Mouse (Mus musculus) spleen, adult 2 months (tissue): ENCODE measurements at regions not wholly inside any gene's neighbourhood (a gene's known extent, or its start where the extent isn't known, plus 50 kb on each side); places are given as distances from the start of the nearest gene placed in this dataset.

Experiments
- DNase-seq, 2 experiments: peaks; one replicate each; pipeline versions ENCODE4 v3.0.0 to v3.0.0-alpha.2; 2012 to 2021; ENCODE audit warnings: low spot score in 2 of 2, low read depth in 1 of 2
- H3K27ac ChIP-seq: fragments of 200-500 bp; 2 replicates; pipeline ENCODE4 v1.5.1; 2012; ENCODE audit warnings: low read length, inconsistent platforms; ENCODE audit not compliant: insufficient read depth
- H3K27me3 ChIP-seq: fragments of 200-500 bp; 2 replicates; pipeline ENCODE4 v1.6.1; 2012; ENCODE audit warnings: mild to moderate bottlenecking, moderate library complexity, low read length, inconsistent platforms; ENCODE audit not compliant: control insufficient read depth, insufficient read depth
- H3K36me3 ChIP-seq: fragments of 200-500 bp; 2 replicates; pipeline ENCODE4 v1.6.1; 2012; ENCODE audit warnings: mild to moderate bottlenecking, low read length, inconsistent platforms; ENCODE audit not compliant: control insufficient read depth, insufficient read depth
- H3K4me1 ChIP-seq: fragments of 200-500 bp; 2 replicates; pipeline ENCODE4 v1.6.1; 2011; ENCODE audit warnings: inconsistent platforms; ENCODE audit not compliant: control insufficient read depth, insufficient read depth, insufficient read length
- H3K4me3 ChIP-seq: fragments of 200-500 bp; 2 replicates; pipeline ENCODE4 v1.5.1; 2011; ENCODE audit warnings: mild to moderate bottlenecking, inconsistent platforms; ENCODE audit not compliant: insufficient read depth, insufficient read length; ENCODE audit errors: extremely low read depth
- CTCF ChIP-seq: fragments of 200-500 bp; IDR thresholded peaks from 2 replicates; pipeline ENCODE4 v1.5.1; 2011; ENCODE audit warnings: mild to moderate bottlenecking, inconsistent platforms; ENCODE audit not compliant: insufficient read depth, insufficient read length, insufficient replicate concordance; ENCODE audit errors: extremely low read depth
- POLR2A ChIP-seq: fragments of 200-500 bp; IDR thresholded peaks from 2 replicates; pipeline ENCODE4 v1.6.1; 2011; ENCODE audit warnings: low read depth, low read length, inconsistent platforms
- WGBS: fragments of 180-500 bp; shearing (Covaris S2); methylation state at CpG from one replicate; pipeline ENCODE4 v1.1.7; 2018; 5-methylcytosine and 5-hydroxymethylcytosine counted together

DNA sequence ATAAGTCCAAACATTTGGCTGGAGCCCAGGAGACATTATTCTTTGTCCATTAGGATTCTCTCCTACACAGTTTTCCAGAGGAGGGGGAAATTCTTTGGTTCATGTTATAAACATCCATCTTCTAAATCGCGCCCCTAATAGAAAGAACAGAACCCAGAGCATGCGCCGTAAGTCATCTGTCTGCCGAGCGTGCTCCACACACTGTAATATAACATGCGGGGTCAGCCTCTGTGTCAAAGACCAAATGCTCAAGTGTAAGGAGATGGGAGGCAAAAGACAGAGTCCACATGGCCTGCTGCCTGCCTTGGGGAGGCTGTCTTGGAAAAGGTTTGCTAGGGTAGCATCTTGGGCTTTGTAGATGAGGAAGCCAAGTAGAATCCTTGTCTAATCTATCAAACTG is 90.0 kb upstream of the Rmdn2 start:
- Histone ChIP-seq H3K27me3 (no peaks in the 10 kb centered on the region), H3K27ac (no peak overlapping the region), H3K36me3 (no peaks in the 10 kb centered on the region), H3K4me1 (no peaks in the 10 kb centered on the region), H3K4me3 (no peak overlapping the region)
- TF ChIP-seq CTCF (no peak), POLR2A (no peak)
- DNase-seq: no peak
- 90% methylated on average over 7 of the region's 7 CpGs for WGBS

DNA sequence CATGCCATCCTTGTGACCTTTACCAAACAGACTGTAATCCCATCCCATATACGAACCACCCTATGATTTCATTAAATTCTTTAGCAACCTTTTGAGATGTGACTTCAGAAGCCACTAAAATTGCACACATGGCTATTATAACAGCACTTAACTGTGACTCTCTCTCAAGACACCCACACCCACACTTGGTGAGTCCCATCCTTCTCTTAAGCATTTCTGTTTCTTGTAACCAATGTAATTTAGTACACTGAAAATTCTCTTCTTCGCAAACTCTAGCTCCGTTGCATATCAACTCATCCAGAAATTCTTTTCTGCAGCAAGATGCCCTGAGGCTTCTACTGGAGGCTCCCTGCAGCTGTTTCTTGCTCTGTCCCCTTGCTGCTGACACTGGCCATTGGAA is 88.4 kb upstream of the Rmdn2 start:
- no peaks in the 10 kb centered on the region for H3K36me3 ChIP-seq
- DNase-seq: no peak
- WGBS: 94% methylated on average over 3 of the region's 3 CpGs
- H3K27ac ChIP-seq: no peak overlapping the region
- no peaks in the 10 kb centered on the region for H3K4me1 ChIP-seq
- H3K4me3 ChIP-seq: no peak overlapping the region
- no peaks in the 10 kb centered on the region for H3K27me3 ChIP-seq
- TF ChIP-seq CTCF (no peak), POLR2A (no peak)

DNA sequence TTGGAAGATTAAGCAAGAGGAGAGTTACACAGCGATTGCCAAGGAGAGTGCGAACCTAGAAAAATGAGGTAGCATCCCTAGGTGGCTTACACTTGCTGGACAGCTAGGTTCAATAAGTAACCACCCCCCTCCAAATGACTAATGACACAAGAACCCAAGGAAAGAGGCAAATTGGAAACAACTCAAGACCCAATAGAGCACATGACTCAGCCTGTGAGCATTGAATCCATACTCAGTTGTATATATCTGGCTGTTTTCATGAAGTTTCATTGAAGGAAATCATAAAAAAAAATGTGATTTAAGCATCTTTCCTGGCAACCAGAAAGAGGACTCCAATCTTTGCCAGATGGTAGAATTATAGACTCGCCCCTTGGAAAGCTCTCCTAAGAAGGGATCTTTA is 84.3 kb upstream of the Rmdn2 start:
- no peak for TF ChIP-seq CTCF
- TF ChIP-seq POLR2A: no peak
- H3K4me3 ChIP-seq: no peak overlapping the region
- H3K36me3 ChIP-seq: no peaks in the 10 kb centered on the region
- no peak for DNase-seq
- H3K27me3 ChIP-seq: no peaks in the 10 kb centered on the region
- WGBS: 94% methylated on average over 3 of the region's 3 CpGs
- no peaks in the 10 kb centered on the region for H3K4me1 ChIP-seq
- H3K27ac ChIP-seq: no peak overlapping the region

DNA sequence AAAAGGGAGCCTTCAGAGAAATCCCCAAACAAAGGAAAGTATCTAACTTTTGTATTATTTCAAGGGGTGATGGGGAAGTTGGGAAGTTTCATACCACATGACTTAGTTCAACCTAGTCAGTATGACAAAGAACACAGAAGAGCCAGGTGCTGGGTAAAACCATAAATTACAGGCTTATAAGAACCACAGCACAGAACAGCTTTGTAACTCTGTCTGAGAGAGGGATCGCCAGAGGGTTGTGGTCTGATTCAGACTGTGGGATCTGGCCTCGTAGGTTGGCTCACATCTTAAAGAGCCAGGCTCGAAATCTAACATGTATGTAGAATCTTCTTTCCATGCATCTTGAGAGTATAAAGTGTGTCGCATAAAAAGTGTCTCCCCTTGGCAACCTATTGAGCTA is 75.1 kb upstream of the Rmdn2 start:
- 47% methylated on average over 4 of the region's 4 CpGs for WGBS
- no peak overlapping the region for H3K27ac ChIP-seq
- no peak for TF ChIP-seq CTCF
- no peak for TF ChIP-seq POLR2A

DNA sequence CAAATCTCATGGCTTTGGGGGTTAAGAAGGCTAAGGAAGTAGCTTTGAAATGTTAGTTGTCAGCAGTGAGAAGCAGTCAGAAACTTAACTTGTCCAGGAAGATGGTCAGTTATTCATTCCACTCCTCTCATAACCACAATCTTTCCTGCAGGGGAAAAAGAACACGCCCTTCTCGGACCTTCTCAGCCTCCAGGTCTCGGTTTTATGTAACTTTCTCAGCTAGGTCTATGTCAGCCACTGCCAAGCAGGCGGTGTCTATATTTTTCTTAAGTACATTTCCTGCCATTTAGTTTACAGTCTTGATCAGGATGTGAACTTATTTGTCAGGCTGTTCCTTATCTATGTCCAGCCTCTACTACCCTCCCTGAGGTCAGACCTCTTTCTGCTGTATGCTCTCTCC is 72.9 kb upstream of the Rmdn2 start:
- Histone ChIP-seq H3K4me1 (no peaks in the 10 kb centered on the region), H3K27me3 (no peaks in the 10 kb centered on the region), H3K27ac (no peak overlapping the region), H3K36me3 (no peaks in the 10 kb centered on the region), H3K4me3 (no peak overlapping the region)
- TF ChIP-seq CTCF (no peak), POLR2A (no peak)
- no peak for DNase-seq
- WGBS: 25% methylated on average over 4 of the region's 4 CpGs

More for the DNA sequence above, 75.1 kb upstream of the Rmdn2 start:
- no peaks in the 10 kb centered on the region for H3K36me3 ChIP-seq
- no peaks in the 10 kb centered on the region for H3K27me3 ChIP-seq
- no peak for DNase-seq
- no peak overlapping the region for H3K4me3 ChIP-seq
- H3K4me1 ChIP-seq: no peaks in the 10 kb centered on the region

DNA sequence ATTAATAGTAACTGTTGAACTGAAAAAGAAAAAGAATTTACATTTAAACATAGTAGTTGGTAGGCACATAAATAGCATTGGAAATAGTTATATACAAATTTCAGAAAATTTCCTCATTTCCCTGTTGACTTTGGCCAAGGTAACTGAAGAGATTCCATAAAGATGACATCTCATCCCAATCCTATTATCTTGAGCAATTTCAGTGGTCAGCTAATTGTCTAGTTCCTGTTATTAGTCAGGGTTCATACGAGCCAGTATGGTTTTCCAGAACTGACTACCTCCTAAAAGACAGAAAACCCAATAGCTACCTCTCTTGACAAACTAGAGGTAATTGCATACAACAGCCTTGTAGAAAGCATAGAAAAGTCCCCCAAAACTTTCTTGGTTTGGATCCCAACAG is 71.6 kb upstream of the Rmdn2 start:
- 76% methylated on average over 1 of the region's 1 CpGs for WGBS
- H3K27me3 ChIP-seq: no peaks in the 10 kb centered on the region
- DNase-seq: no peak
- no peak overlapping the region for H3K4me3 ChIP-seq
- no peak overlapping the region for H3K27ac ChIP-seq
- TF ChIP-seq POLR2A: no peak
- no peak for TF ChIP-seq CTCF
- no peaks in the 10 kb centered on the region for H3K4me1 ChIP-seq
- H3K36me3 ChIP-seq: no peaks in the 10 kb centered on the region

DNA sequence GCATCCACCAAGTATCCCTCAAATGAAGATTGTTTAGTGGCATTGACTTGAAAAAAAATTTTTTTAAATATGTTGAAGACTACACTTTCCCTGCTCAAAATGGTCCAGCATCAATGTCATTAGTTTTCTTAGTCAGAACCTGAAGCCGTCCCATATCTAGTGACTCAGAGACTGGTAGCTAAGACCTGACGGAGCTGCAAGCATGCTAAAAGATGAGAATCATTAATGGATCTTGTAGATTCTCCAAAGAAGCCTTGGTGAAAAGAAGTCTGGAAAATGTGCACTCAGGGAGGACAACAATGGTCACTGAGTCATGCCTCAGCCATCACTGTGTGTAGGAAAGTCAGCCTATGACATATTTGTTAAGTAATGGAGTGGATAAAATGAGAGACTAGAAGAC is 71.2 kb upstream of the Rmdn2 start:
- Histone ChIP-seq H3K4me1 (no peaks in the 10 kb centered on the region), H3K36me3 (no peaks in the 10 kb centered on the region), H3K27me3 (no peaks in the 10 kb centered on the region), H3K27ac (no peak overlapping the region), H3K4me3 (no peak overlapping the region)
- TF ChIP-seq CTCF (no peak), POLR2A (no peak)
- WGBS: 92% methylated on average over 2 of the region's 2 CpGs
- no peak for DNase-seq
